Mouse (Mus musculus): ENCODE measurements at regions not wholly inside any gene's neighbourhood (a gene's known extent, or its start where the extent isn't known, plus 50 kb on each side); places are given as distances from the start of the nearest gene placed in this dataset. TPM values are rescaled to one million over a fixed set of nuclear protein-coding genes. Genes with fewer than 3 reads are reported as not detected.

DNA sequence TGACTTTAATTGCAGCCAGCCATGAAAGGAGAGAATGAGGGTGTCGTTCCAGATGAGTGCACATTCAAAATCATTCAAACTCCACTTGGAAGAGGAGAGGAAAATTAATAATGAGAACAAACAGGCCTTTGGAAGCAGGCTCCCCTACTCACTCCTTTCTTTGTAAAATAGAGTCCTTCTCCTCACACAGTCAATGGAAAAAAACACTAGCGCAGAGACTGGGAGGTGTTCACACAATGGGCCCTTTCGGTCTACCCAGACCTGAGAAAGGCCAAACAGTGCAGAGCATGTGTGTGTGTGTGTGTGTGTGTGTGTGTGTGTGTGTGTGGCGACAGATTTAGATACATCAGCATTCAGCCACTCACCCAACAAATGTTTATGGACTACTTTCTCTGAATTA is 56.0 kb upstream of the Lrig1 start:
- 0 out of 2 replicates have a peak, but pooled peaks cover 4% of the 10 kb centered on the region for H3K4me1 ChIP-seq
- H3K4me3 ChIP-seq (replicated peaks) = no peak overlapping the region
- 65% methylated on average over 4 of the region's 4 CpGs for WGBS
- H3K9me3 ChIP-seq (replicated peaks) = no peaks in the 10 kb centered on the region
- H3K27ac ChIP-seq = 0 out of 2 replicates have a peak overlapping the region, but pooled peaks have one; percentile 30
- no peak overlapping the region for H3K9ac ChIP-seq
- H3K4me2 ChIP-seq = no peak overlapping the region
- H3K36me3 ChIP-seq = no peaks in the 10 kb centered on the region
- ATAC-seq (replicated peaks; ENCODE audit: low FRiP score) = no peak
- H3K27me3 ChIP-seq = no peaks in the 10 kb centered on the region

DNA sequence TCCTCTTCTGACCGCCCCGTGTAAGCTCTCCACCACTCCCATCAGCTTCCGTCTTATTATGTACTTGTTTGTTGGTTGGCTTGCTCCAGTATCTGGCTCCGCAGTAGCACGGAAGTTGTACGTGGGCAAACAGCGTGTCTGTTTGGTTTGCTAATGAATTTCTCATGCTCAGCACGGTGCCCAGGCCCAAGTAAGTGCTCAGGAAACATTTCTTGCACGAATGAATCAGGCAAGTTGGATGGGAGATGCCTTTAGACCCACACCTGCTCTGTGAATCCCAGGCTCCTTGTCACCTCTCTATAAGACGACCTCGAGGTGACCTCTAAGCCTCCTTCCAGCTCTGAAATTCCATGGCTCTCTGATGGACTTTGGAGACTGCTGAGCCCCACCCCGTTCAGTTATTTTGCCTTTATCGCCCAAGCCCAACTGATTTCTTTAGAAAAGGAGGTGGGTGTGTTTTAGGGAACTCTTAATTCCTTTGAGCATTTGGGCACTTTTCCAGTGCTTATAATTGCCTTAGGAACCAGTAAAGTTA is 55.4 kb upstream of the Lrig1 start:
- Histone ChIP-seq H3K27ac (peak overlapping the region; percentile 25; the same call in 1 of the 2 replicates), H3K9me3 (replicated peaks) (no peaks in the 10 kb centered on the region)

DNA sequence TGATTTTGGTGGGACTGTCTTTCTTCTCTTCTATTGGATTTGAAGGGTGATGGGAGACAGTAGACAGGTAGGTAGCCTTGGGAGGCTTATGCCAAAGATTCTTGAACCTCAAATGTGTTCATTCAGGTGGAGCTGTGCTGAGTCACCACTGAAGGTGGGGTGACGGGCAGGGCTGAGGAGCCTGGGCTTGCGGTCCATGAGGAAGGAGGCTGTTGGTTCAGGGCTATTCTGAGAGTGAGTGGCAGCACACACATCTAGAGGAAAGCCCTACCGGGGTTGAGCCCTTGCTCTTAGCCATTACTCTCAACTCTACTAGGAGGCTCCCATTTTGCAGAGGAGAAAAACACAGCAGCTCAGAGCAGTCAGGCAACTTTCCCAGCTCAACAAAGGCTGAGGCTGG is 54.6 kb upstream of the Lrig1 start:
- no peaks in the 10 kb centered on the region for H3K27me3 ChIP-seq
- 0 out of 2 replicates have a peak, but pooled peaks cover 4% of the 10 kb centered on the region for H3K4me1 ChIP-seq
- no peak for ATAC-seq (replicated peaks; ENCODE audit: low FRiP score)
- 89% methylated on average over 3 of the region's 3 CpGs for WGBS
- H3K36me3 ChIP-seq = no peaks in the 10 kb centered on the region
- no peak overlapping the region for H3K4me2 ChIP-seq
- no peaks in the 10 kb centered on the region for H3K9me3 ChIP-seq (replicated peaks)
- H3K27ac ChIP-seq = 0 out of 2 replicates have a peak overlapping the region, but pooled peaks have one; percentile 25
- H3K4me3 ChIP-seq (replicated peaks) = no peak overlapping the region
- no peak overlapping the region for H3K9ac ChIP-seq

More for the DNA sequence above, 55.4 kb upstream of the Lrig1 start:
- H3K4me2 ChIP-seq = no peak overlapping the region
- no peak overlapping the region for H3K4me3 ChIP-seq (replicated peaks)
- WGBS = 63% methylated on average over 13 of the region's 13 CpGs
- no peaks in the 10 kb centered on the region for H3K27me3 ChIP-seq
- ATAC-seq (replicated peaks; ENCODE audit: low FRiP score) = no peak
- no peaks in the 10 kb centered on the region for H3K36me3 ChIP-seq
- no peak overlapping the region for H3K9ac ChIP-seq
- 0 out of 2 replicates have a peak, but pooled peaks cover 4% of the 10 kb centered on the region for H3K4me1 ChIP-seq

DNA sequence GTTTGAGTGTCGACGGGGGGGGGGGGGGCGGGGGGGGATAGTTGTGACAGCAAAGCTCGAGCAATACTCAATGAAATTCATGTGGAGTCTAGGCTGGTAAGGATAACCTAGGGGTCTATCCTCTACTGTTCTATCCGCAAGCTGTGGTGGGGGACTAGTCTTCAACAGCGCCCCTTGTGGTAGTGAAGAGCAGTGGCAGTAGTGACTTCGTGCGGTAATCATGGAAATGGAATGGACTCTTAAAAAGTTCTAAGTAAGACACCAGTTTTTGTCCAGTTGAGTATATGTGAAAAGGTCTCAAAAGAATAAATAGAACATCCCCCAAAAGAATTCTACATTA is 51.1 kb upstream of the Lrig1 start:
- H3K36me3 ChIP-seq = no peaks in the 10 kb centered on the region
- no peaks in the 10 kb centered on the region for H3K9me3 ChIP-seq (replicated peaks)
- H3K27ac ChIP-seq = no peak overlapping the region
- WGBS = 37% methylated on average over 8 of the region's 8 CpGs
- H3K4me1 ChIP-seq = 0 out of 2 replicates have a peak, but pooled peaks cover 4% of the 10 kb centered on the region
- no peak overlapping the region for H3K4me3 ChIP-seq (replicated peaks)
- peaks cover 3% of the 10 kb centered on the region; the same call in 1 of the 2 replicates for H3K27me3 ChIP-seq
- H3K4me2 ChIP-seq = no peak overlapping the region
- H3K9ac ChIP-seq = no peak overlapping the region
- no peak for ATAC-seq (replicated peaks; ENCODE audit: low FRiP score)

DNA sequence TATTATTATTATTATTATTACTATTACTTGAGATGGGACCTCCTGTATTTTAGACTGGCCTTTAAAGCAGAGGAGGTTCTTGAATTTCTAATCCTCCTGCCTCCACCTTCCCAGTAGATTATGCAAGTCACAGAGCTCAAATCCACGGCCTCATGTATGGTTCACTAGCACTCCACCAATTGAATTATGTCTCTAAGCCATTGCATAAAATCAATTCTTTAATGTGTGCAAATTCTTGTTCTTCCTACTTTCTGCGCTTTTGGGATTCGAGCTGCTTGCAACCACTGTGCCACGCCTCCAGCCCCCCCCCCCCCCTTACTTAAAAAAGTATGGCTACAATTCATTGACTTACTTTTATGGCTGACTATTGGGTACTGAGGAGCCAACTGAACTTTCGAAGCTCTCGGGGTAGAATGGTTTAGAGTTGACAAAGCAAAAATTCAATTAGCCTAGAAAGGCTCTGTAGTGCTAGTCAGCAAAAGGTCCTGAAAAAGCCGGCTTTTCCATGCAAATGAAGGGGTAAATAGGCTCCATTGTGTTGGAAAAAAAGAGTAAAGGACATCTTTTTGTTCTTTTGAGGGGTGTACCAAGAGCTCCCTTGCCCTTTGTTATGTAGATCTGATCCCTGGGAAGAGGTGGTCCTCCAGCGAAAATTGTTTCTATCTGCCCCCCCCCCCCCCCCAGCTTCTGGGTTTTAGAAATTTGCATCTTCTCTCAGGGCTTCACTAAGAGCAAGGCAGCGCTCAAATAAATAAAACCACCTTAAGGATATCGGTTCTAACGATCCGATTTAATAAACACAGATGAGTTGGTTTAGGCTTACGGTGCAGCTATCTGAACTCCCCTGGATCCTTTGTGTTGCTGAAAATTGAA is 50.5 kb upstream of the Lrig1 start:
- Histone ChIP-seq H3K4me2 (no peak overlapping the region), H3K9ac (no peak overlapping the region), H3K27ac (no peak overlapping the region), H3K4me1 (0 out of 2 replicates have a peak, but pooled peaks cover 4% of the 10 kb centered on the region), H3K36me3 (no peaks in the 10 kb centered on the region), H3K9me3 (replicated peaks) (no peaks in the 10 kb centered on the region), H3K27me3 (peaks cover 3% of the 10 kb centered on the region; the same call in 1 of the 2 replicates), H3K4me3 (replicated peaks) (no peak overlapping the region)
- WGBS = 22% methylated on average over 13 of the region's 13 CpGs
- ATAC-seq (replicated peaks; ENCODE audit: low FRiP score) = no peak

Small RNAs in the stretch of these regions (microRNA-seq; reads per million reads assigned to microRNA genes)
- gene Gm23364 = not detected

Data from kidney, embryonic 15.5 days (tissue).